11 mouse cellular contexts compared by ENCODE assay signal in genomic region chr4:145848183-145848890, GRCm38 (mm10). TPM values are rescaled to one million over a fixed set of nuclear protein-coding genes. Genes with fewer than 3 reads are reported as not detected.
DNase-seq lines count a peak whose midpoint lies in the region; ATAC-seq lines count a peak whose summit lies in the region.
"Not testable (repeated sequence)": the region's sequence is repeated elsewhere in the genome, so short reads cannot be mapped to it uniquely, and the experiment has no call there.
"Had no signal": no experiment of that assay in that cellular context is flagged by ENCODE, and none has a peak within 500 bp of the region (broad histone marks: within the 10 kb centered on the region; RNA-seq: fewer than 3 reads in every experiment).

No protein-coding gene starts in this region.

- H3K4me3 ChIP-seq in forebrain, embryonic 14.5 days (ENCODE audit: low read depth, low read length); hindbrain, embryonic 11.5 days (ENCODE audit: low read depth, low read length); intestine, embryonic 16.5 days (ENCODE audit: low read length); limb, embryonic 15.5 days; lung, embryonic 16.5 days (ENCODE audit: low read length); midbrain, embryonic 16.5 days (ENCODE audit: low read depth, low read length): not testable (repeated sequence)

- not testable (repeated sequence) for H3K4me1 ChIP-seq in forebrain, embryonic 14.5 days (ENCODE audit: control insufficient read depth, insufficient read depth, low read length); hindbrain, embryonic 11.5 days (replicated peaks; ENCODE audit: control insufficient read depth, insufficient read depth, low read length); intestine, embryonic 16.5 days (ENCODE audit: control insufficient read depth, insufficient read depth, low read length); limb, embryonic 15.5 days; lung, embryonic 16.5 days (replicated peaks; ENCODE audit: control insufficient read depth, insufficient read depth, low read length); midbrain, embryonic 16.5 days (ENCODE audit: control insufficient read depth, insufficient read depth, low read length)

- not testable (repeated sequence) for H3K4me2 ChIP-seq in forebrain, embryonic 14.5 days (ENCODE audit: low read length); hindbrain, embryonic 11.5 days (replicated peaks; ENCODE audit: low read depth, low read length); intestine, embryonic 16.5 days (ENCODE audit: low read depth, low read length); limb, embryonic 15.5 days; lung, embryonic 16.5 days (ENCODE audit: low read depth, low read length); midbrain, embryonic 16.5 days (ENCODE audit: low read length)

- not testable (repeated sequence) for H3K9me3 ChIP-seq in forebrain, embryonic 14.5 days (replicated peaks; ENCODE audit: control insufficient read depth, low read length); hindbrain, embryonic 11.5 days (ENCODE audit: control insufficient read depth, low read length); intestine, embryonic 16.5 days (ENCODE audit: control insufficient read depth, low read length); limb, embryonic 15.5 days; lung, embryonic 16.5 days (ENCODE audit: control insufficient read depth, low read length); midbrain, embryonic 16.5 days (replicated peaks; ENCODE audit: control insufficient read depth, low read length, poor library complexity, severe bottlenecking)

- not testable (repeated sequence) for H3K27me3 ChIP-seq in forebrain, embryonic 14.5 days (replicated peaks; ENCODE audit: control insufficient read depth, insufficient read depth, low read length); hindbrain, embryonic 11.5 days (ENCODE audit: control insufficient read depth, insufficient read depth, low read length); intestine, embryonic 16.5 days (replicated peaks; ENCODE audit: control insufficient read depth, insufficient read depth, low read length); limb, embryonic 15.5 days; lung, embryonic 16.5 days (ENCODE audit: control insufficient read depth, insufficient read depth, low read depth, low read length); midbrain, embryonic 16.5 days (ENCODE audit: control insufficient read depth, insufficient read depth, low read depth, low read length)

- H3K27ac ChIP-seq in forebrain, embryonic 14.5 days (ENCODE audit: low read depth, low read length); hindbrain, embryonic 11.5 days (ENCODE audit: low read depth, low read length); intestine, embryonic 16.5 days (ENCODE audit: low read length); limb, embryonic 15.5 days; lung, embryonic 16.5 days (ENCODE audit: low read length); midbrain, embryonic 16.5 days (ENCODE audit: low read length): not testable (repeated sequence)

- not testable (repeated sequence) for H3K36me3 ChIP-seq in forebrain, embryonic 14.5 days (ENCODE audit: control insufficient read depth, insufficient read depth, low read length); hindbrain, embryonic 11.5 days (ENCODE audit: control insufficient read depth, insufficient read depth, low read length); intestine, embryonic 16.5 days (ENCODE audit: control insufficient read depth, insufficient read depth, low read length); limb, embryonic 15.5 days; lung, embryonic 16.5 days (ENCODE audit: control insufficient read depth, insufficient read depth, low read length); midbrain, embryonic 16.5 days (ENCODE audit: control insufficient read depth, insufficient read depth, low read length)

- ATAC-seq in forebrain, embryonic 14.5 days, result peak; percentile 29; the same call in 1 of the 2 replicates
- ATAC-seq in hindbrain, embryonic 11.5 days (ENCODE audit: low FRiP score), result peak; percentile 52
- peak; percentile 17; the same call in 1 of the 2 replicates for ATAC-seq in intestine, embryonic 16.5 days
- peak; percentile 21; the same call in 1 of the 2 replicates for ATAC-seq in limb, embryonic 15.5 days (ENCODE audit: insufficient number of reproducible peaks, low FRiP score, low TSS enrichment, low read depth)
- ATAC-seq in lung, embryonic 16.5 days (ENCODE audit: low read depth), result peak; percentile 23; the same call in 1 of the 2 replicates
- peak; percentile 46 for ATAC-seq in midbrain, embryonic 16.5 days

- H3K9ac ChIP-seq in forebrain, embryonic 14.5 days (ENCODE audit: low read length); hindbrain, embryonic 11.5 days (ENCODE audit: low read depth, low read length); intestine, embryonic 16.5 days (ENCODE audit: low read depth, low read length); limb, embryonic 15.5 days; lung, embryonic 16.5 days (ENCODE audit: low read length); midbrain, embryonic 16.5 days (ENCODE audit: low read depth, low read length): not testable (repeated sequence)

- peak; percentile 11 for DNase-seq in R1 (ENCODE audit: low read depth, low spot score)
- not testable (repeated sequence) for DNase-seq in forebrain, embryonic 14.5 days (ENCODE audit: low spot score)
- peak; percentile 0 for DNase-seq in hindbrain, embryonic 11.5 days (ENCODE audit: low spot score)
- DNase-seq in thymus, postnatal 0 days (ENCODE audit: low spot score), result peak; percentile 1

- 54% methylated on average over 3 of the region's 4 CpGs for WGBS in forebrain, embryonic 14.5 days
- WGBS in hindbrain, embryonic 11.5 days, result 69% methylated on average over 3 of the region's 4 CpGs
- 62% methylated on average over 3 of the region's 4 CpGs for WGBS in intestine, embryonic 16.5 days
- 72% methylated on average over 4 of the region's 4 CpGs for WGBS in limb, embryonic 15.5 days
- WGBS in lung, embryonic 16.5 days, result 59% methylated on average over 3 of the region's 4 CpGs
- 73% methylated on average over 3 of the region's 4 CpGs for whole genome bisulfite sequencing in midbrain, embryonic 16.5 days

RNA-seq across cellular contexts. Expression of gene Zfp986, which starts 20.3 kb away (rescaled TPM):
- polyA plus RNA-seq in forebrain, embryonic 14.5 days (2014; fragmentation: Nextera tagmentation; extraction: Ambion mirVana), result not detected in 2 replicates
- not detected in 2 replicates for polyA plus RNA-seq in hindbrain, embryonic 11.5 days (2014; fragmentation: Nextera tagmentation; extraction: Ambion mirVana)
- polyA plus RNA-seq in intestine, embryonic 16.5 days (2015; fragmentation: Nextera tagmentation; extraction: Ambion mirVana), result not detected in 2 replicates
- not detected in 2 replicates for polyA plus RNA-seq in limb, embryonic 15.5 days (2015; fragmentation: Nextera tagmentation; extraction: Ambion mirVana)
- polyA plus RNA-seq in lung, embryonic 16.5 days (2015; fragmentation: Nextera tagmentation; extraction: Ambion mirVana), result not detected in 2 replicates
- not detected in 2 replicates for polyA plus RNA-seq in midbrain, embryonic 16.5 days (2015; fragmentation: Nextera tagmentation; extraction: Ambion mirVana)
- polyA plus RNA-seq in thymus, postnatal 0 days (2015; fragmentation: Nextera tagmentation; extraction: Ambion mirVana), result not detected in 2 replicates
- polyA plus RNA-seq: erythroblast, embryonic 14.5 days; heart, embryonic 10.5 days; stomach, embryonic 14.5 days had no signal
